In the genomic region with DNA sequence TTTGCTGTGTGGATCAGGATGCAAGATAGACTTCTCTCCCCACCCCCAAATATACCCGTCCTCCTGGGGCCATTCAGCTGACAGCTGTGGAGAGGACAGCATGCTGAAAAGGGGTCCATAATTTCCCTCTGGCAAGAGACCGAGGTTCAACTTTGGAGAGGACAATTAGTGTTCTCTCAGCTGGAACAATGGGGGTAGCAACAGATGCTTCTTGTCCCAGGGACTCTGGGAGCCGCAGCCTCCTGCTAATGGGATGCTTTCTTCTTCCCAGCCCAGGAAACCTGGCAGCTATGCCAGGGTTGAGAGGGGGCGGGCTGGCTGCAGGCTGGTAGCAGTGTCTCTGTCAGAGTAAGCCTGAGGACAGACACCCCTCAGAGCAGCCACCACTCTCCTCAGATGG, we compare ENCODE assay signal across 20 mouse cellular contexts.
DNase-seq lines count a peak whose midpoint lies in the region; ATAC-seq lines count a peak whose summit lies in the region.
"Had no signal": no experiment of that assay in that cellular context is flagged by ENCODE, and none has a peak within 500 bp of the region (broad histone marks: within the 10 kb centered on the region; RNA-seq: fewer than 3 reads in every experiment).

No protein-coding gene starts in this region.

- no peak overlapping the region for H3K4me2 ChIP-seq in neural tube, embryonic 12.5 days (replicated peaks)
- no peak overlapping the region for H3K4me2 ChIP-seq in hindbrain, embryonic 13.5 days
- H3K4me2 ChIP-seq in neural tube, embryonic 15.5 days, result no peak overlapping the region
- H3K4me2 ChIP-seq: heart, embryonic 11.5 days; limb, embryonic 13.5 days; midbrain, embryonic 12.5 days had no signal

- H3K27me3 ChIP-seq in neural tube, embryonic 12.5 days (replicated peaks), result no peaks in the 10 kb centered on the region
- H3K27me3 ChIP-seq in hindbrain, embryonic 13.5 days, result 0 out of 2 replicates have a peak, but pooled peaks cover 6% of the 10 kb centered on the region
- no peaks in the 10 kb centered on the region for H3K27me3 ChIP-seq in neural tube, embryonic 15.5 days (replicated peaks)
- H3K27me3 ChIP-seq: midbrain, embryonic 12.5 days had no signal

- H3K4me3 ChIP-seq in neural tube, embryonic 12.5 days, result no peak overlapping the region
- no peak overlapping the region for H3K4me3 ChIP-seq in hindbrain, embryonic 13.5 days
- H3K4me3 ChIP-seq in neural tube, embryonic 15.5 days (replicated peaks), result no peak overlapping the region
- H3K4me3 ChIP-seq: left cerebral cortex, adult 2 months; limb, embryonic 13.5 days; midbrain, embryonic 12.5 days had no signal

- H3K9me3 ChIP-seq in neural tube, embryonic 12.5 days, result no peaks in the 10 kb centered on the region
- no peaks in the 10 kb centered on the region for H3K9me3 ChIP-seq in hindbrain, embryonic 13.5 days
- H3K9me3 ChIP-seq in neural tube, embryonic 15.5 days (replicated peaks), result no peaks in the 10 kb centered on the region
- H3K9me3 ChIP-seq: limb, embryonic 13.5 days; midbrain, embryonic 12.5 days had no signal

- intact Hi-C loops in heart, postnatal 25 days (cut with DNase I), result no loop called here
- intact Hi-C loops in gastrocnemius, postnatal 36 days (cut with DNase I), result no loop called here

- WGBS in neural tube, embryonic 12.5 days, result 20% methylated on average over 4 of the region's 4 CpGs
- WGBS in hindbrain, embryonic 13.5 days, result 29% methylated on average over 4 of the region's 4 CpGs
- WGBS in neural tube, embryonic 15.5 days, result 19% methylated on average over 4 of the region's 4 CpGs

- peak; percentile 67 for DNase-seq in heart, adult 11 months
- no peak for DNase-seq in heart, postnatal 25 days (ENCODE audit: low spot score)
- DNase-seq in neural tube, embryonic 10.5 days (ENCODE audit: extremely low spot score, low spot score), result no peak
- DNase-seq in embryo, embryonic 10.5 days (ENCODE audit: low spot score), result no peak
- no peak for DNase-seq in gastrocnemius, postnatal 36 days
- DNase-seq: B cell, adult 2 months; cerebellum, adult 11-12 months; gastrocnemius, postnatal 25 days; heart, postnatal 36 days; kidney, adult 11 months; kidney, postnatal 14 days; lung, postnatal 36 days; thymus, adult 18-20 months had no signal

- H3K27ac ChIP-seq in neural tube, embryonic 12.5 days, result no peak overlapping the region
- no peak overlapping the region for H3K27ac ChIP-seq in hindbrain, embryonic 13.5 days
- H3K27ac ChIP-seq in neural tube, embryonic 15.5 days (replicated peaks), result no peak overlapping the region
- H3K27ac ChIP-seq: left cerebral cortex, adult 2 months; limb, embryonic 13.5 days; midbrain, embryonic 12.5 days had no signal

- peaks cover 7% of the 10 kb centered on the region for H3K4me1 ChIP-seq in neural tube, embryonic 12.5 days
- H3K4me1 ChIP-seq in hindbrain, embryonic 13.5 days (replicated peaks), result peaks cover 11% of the 10 kb centered on the region
- peaks cover 6% of the 10 kb centered on the region for H3K4me1 ChIP-seq in neural tube, embryonic 15.5 days
- H3K4me1 ChIP-seq: limb, embryonic 13.5 days had no signal

- H3K9ac ChIP-seq in neural tube, embryonic 12.5 days, result no peak overlapping the region
- H3K9ac ChIP-seq in hindbrain, embryonic 13.5 days, result no peak overlapping the region
- no peak overlapping the region for H3K9ac ChIP-seq in neural tube, embryonic 15.5 days (replicated peaks)
- H3K9ac ChIP-seq: limb, embryonic 13.5 days; midbrain, embryonic 12.5 days had no signal

- no peaks in the 10 kb centered on the region for H3K36me3 ChIP-seq in neural tube, embryonic 12.5 days
- H3K36me3 ChIP-seq in hindbrain, embryonic 13.5 days, result no peaks in the 10 kb centered on the region
- no peaks in the 10 kb centered on the region for H3K36me3 ChIP-seq in neural tube, embryonic 15.5 days
- H3K36me3 ChIP-seq: limb, embryonic 13.5 days; midbrain, embryonic 12.5 days had no signal

- peak; percentile 44; the same call in 1 of the 2 replicates for ATAC-seq in neural tube, embryonic 12.5 days (ENCODE audit: low FRiP score, low read depth)
- ATAC-seq in hindbrain, embryonic 13.5 days (ENCODE audit: low FRiP score), result peak; percentile 59; the same call in 1 of the 2 replicates
- ATAC-seq in neural tube, embryonic 15.5 days (ENCODE audit: low FRiP score), result peak; percentile 35; the same call in 1 of the 2 replicates
